Mouse (Mus musculus) neural tube, embryonic 15.5 days (tissue): ENCODE measurements around the gene 9930022D16Rik. TPM values are rescaled to one million over a fixed set of nuclear protein-coding genes. Genes with fewer than 3 reads are reported as not detected.

Source experiments
- ATAC-seq: fragments of 200-750 bp; cut with Nextera tagmentation; 2 replicates; pipeline ENCODE4 v1.8.0; 2017; ENCODE audit warnings: mild to moderate bottlenecking, moderate TSS enrichment, moderate library complexity; ENCODE audit not compliant: low FRiP score
- H3K27ac ChIP-seq: fragments of 300-500 bp; sonication (generic); replicated peaks from 2 replicates; pipeline ENCODE4 v1.5.1; 2015; ENCODE audit warnings: mild to moderate bottlenecking, inconsistent platforms
- H3K27me3 ChIP-seq: fragments of 300-500 bp; sonication (generic); replicated peaks from 2 replicates; pipeline ENCODE4 v1.6.1; 2015; ENCODE audit warnings: inconsistent platforms
- H3K36me3 ChIP-seq: fragments of 300-500 bp; sonication (generic); 2 replicates; pipeline ENCODE4 v1.6.1; 2015; ENCODE audit warnings: inconsistent platforms
- H3K4me1 ChIP-seq: fragments of 300-500 bp; sonication (generic); 2 replicates; pipeline ENCODE4 v1.6.1; 2015; ENCODE audit warnings: inconsistent platforms
- H3K4me2 ChIP-seq: fragments of 300-500 bp; sonication (generic); 2 replicates; pipeline ENCODE4 v1.6.1; 2015; ENCODE audit warnings: inconsistent platforms, mild to moderate bottlenecking, moderate library complexity
- H3K4me3 ChIP-seq: fragments of 300-500 bp; sonication (generic); replicated peaks from 2 replicates; pipeline ENCODE4 v1.5.1; 2015; ENCODE audit warnings: mild to moderate bottlenecking, inconsistent platforms
- H3K9ac ChIP-seq: fragments of 300-500 bp; sonication (generic); replicated peaks from 2 replicates; pipeline ENCODE4 v1.6.1; 2015; ENCODE audit warnings: mild to moderate bottlenecking, inconsistent platforms
- H3K9me3 ChIP-seq: fragments of 300-500 bp; sonication (generic); replicated peaks from 2 replicates; pipeline ENCODE4 v1.6.1; 2016; ENCODE audit warnings: inconsistent platforms
- WGBS: fragments of 180-500 bp; shearing (Covaris S2); methylation state at CpG from one replicate; pipeline ENCODE4 v1.1.7; 2015; ENCODE audit warnings: mixed read lengths; 5-methylcytosine and 5-hydroxymethylcytosine counted together
- polyA plus RNA-seq: library from polyadenylated mRNA; unstranded; fragments of >200 nt; fragmentation: Nextera tagmentation; extraction: Ambion mirVana; gene quantifications from 2 replicates; pipeline ENCODE4 v1.2.1, GENCODE M21; 2015

The 9930022D16Rik gene
- polyA plus RNA-seq, 1 experiment from 2014 or later, result 0.05 TPM

- ATAC-seq, result no peak
- Histone ChIP-seq H3K9ac (no peak overlapping the region), H3K9me3 (no peaks in the 10 kb centered on the region), H3K27ac (no peak overlapping the region), H3K36me3 (no peaks in the 10 kb centered on the region), H3K4me3 (no peak overlapping the region), H3K27me3 (no peaks in the 10 kb centered on the region), H3K4me1 (no peaks in the 10 kb centered on the region), H3K4me2 (no peak overlapping the region)
- 65% methylated on average over 4 of the region's 4 CpGs for WGBS
These were observed 5.7 kb downstream of the 9930022D16Rik start for GRCm38 (mm10) chr11:109419461-109419860.

DNA sequence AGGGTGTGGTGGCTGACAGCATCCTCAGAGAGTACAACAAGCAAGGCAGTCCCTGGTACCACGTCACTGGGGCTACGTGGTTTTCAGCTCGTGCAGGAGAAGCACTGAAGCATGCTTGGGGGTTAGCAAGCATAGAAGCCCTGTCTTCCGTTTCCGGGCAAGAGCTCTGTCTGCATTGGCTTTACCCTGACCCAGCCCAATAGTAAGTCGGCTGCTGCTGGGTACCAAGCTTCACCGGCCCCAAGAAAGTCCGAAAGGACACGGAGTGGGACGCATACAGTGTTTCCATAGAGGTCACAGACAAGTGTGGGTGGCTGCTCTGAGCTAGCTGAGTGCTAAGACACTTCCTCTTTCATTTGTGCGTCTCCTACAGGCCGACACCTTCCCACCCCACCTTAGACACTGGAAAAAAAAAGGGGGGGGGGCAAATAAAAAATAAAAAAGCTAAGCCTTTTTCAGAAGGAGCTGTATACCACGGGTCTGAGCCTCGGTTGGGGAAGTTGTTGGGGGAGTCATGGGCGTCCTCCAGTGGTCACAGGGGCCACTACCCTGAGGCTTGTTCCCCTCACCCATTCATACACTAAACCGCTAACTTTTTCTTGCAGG lies 6.3 kb downstream of the 9930022D16Rik start:
- H3K9ac ChIP-seq, result no peak overlapping the region
- ATAC-seq, result no peak
- no peak overlapping the region for H3K4me3 ChIP-seq
- 0 out of 2 replicates have a peak, but pooled peaks cover 1% of the 10 kb centered on the region for H3K4me1 ChIP-seq
- no peaks in the 10 kb centered on the region for H3K9me3 ChIP-seq
- H3K27me3 ChIP-seq, result no peaks in the 10 kb centered on the region
- WGBS, result 56% methylated on average over 16 of the region's 16 CpGs
- H3K36me3 ChIP-seq, result no peaks in the 10 kb centered on the region
- no peak overlapping the region for H3K4me2 ChIP-seq
- no peak overlapping the region for H3K27ac ChIP-seq

DNA sequence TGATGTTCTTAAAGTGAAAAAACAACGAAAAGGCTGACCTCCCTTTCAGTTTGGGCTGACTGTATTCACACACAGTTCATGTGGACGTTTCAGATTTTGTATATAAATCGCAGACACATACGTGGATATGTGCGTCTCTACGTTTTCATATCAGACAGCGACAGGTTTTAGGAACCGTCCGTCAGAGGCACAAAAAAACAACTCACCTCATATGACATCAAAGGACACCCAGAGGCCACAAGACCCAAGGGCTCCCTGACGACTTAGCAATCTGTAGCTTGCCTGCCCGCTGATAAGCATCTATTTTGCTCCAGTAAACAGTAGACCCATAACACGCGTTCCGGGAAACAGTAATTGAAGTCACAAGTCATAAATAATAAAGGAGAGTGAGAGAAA lies 6.8 kb downstream of the 9930022D16Rik start:
- no peaks in the 10 kb centered on the region for H3K9me3 ChIP-seq
- H3K4me2 ChIP-seq, result no peak overlapping the region
- H3K27me3 ChIP-seq, result no peaks in the 10 kb centered on the region
- no peak overlapping the region for H3K27ac ChIP-seq
- 0 out of 2 replicates have a peak, but pooled peaks cover 5% of the 10 kb centered on the region for H3K4me1 ChIP-seq
- no peaks in the 10 kb centered on the region for H3K36me3 ChIP-seq
- H3K4me3 ChIP-seq, result no peak overlapping the region
- no peak for ATAC-seq
- WGBS, result 78% methylated on average over 14 of the region's 14 CpGs
- no peak overlapping the region for H3K9ac ChIP-seq

DNA sequence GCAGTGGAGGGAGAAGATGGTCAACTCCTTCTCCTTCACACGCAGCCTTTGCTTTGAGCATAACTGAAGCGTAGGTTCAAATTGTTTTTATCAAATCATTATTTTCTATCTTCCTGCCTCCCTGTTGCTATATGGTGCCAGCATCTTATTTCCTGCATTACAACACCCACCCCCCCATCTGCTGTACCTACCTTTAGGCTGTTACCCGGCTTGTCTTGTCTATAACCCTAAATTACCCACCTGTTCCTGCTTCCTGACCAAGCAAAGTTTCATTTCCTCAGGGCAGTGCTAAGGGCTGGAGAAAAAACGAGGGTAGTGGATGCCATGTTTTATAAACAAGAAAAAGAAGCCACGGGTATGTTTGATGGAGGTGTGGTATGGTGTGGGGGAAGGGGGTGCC lies 7.5 kb downstream of the 9930022D16Rik start:
- Histone ChIP-seq H3K4me3 (no peak overlapping the region), H3K36me3 (no peaks in the 10 kb centered on the region), H3K27ac (no peak overlapping the region), H3K27me3 (no peaks in the 10 kb centered on the region), H3K9ac (no peak overlapping the region), H3K4me2 (no peak overlapping the region), H3K9me3 (no peaks in the 10 kb centered on the region), H3K4me1 (0 out of 2 replicates have a peak, but pooled peaks cover 5% of the 10 kb centered on the region)
- ATAC-seq, result no peak
- WGBS, result 80% methylated on average over 5 of the region's 5 CpGs

- no peaks in the 10 kb centered on the region for H3K9me3 ChIP-seq
- no peak for ATAC-seq
- WGBS, result 98% methylated on average over 4 of the region's 4 CpGs
These were observed 8.5 kb downstream of the 9930022D16Rik start for GRCm38 (mm10) chr11:109422263-109422662.

DNA sequence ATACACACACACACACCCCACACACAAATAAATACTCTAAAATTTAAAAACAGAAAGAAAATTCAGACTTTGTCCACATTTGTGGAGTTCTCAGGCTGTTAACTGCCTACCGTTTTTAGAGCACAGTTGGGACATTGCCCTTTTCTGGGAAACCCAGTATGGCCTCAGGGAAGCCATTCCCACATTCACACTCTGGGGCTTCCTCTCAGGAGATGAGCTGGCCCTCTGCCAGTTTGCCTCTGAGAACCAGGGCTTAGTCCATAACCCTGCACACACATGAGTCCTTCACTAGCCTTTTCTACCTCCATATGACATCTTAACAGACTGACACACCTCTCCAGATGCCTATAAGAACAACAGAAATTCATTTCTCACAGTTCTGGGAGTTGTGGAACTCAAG lies 9.6 kb downstream of the 9930022D16Rik start:
- Histone ChIP-seq H3K27ac (no peak overlapping the region), H3K9me3 (no peaks in the 10 kb centered on the region), H3K4me1 (peaks cover 14% of the 10 kb centered on the region), H3K27me3 (no peaks in the 10 kb centered on the region), H3K4me3 (no peak overlapping the region), H3K36me3 (0 out of 2 replicates have a peak, but pooled peaks cover under 1% of the 10 kb centered on the region), H3K4me2 (no peak overlapping the region), H3K9ac (no peak overlapping the region)
- no peak for ATAC-seq
- WGBS, result 69% methylated on average over 1 of the region's 1 CpGs

More at GRCm38 (mm10) chr11:109422263-109422662, 8.5 kb downstream of the 9930022D16Rik start:
- Histone ChIP-seq H3K4me3 (no peak overlapping the region), H3K27ac (no peak overlapping the region), H3K27me3 (no peaks in the 10 kb centered on the region), H3K4me1 (peaks cover 12% of the 10 kb centered on the region), H3K36me3 (no peaks in the 10 kb centered on the region), H3K4me2 (no peak overlapping the region), H3K9ac (no peak overlapping the region)

GRCm38 (mm10) chr11:109425392-109426271 lies 11.9 kb downstream of the 9930022D16Rik start, which contains the start of gene Amz2:
Gene Amz2, plus strand, starts transcription at chr11:109425946.
- Histone ChIP-seq H3K9ac (peak within 1 kb of the TSS; percentile 76), H3K4me3 (peak within 1 kb of the TSS; percentile 66), H3K4me1 (peaks cover 18% of the 10 kb centered on the region), H3K4me2 (peak within 1 kb of the TSS; percentile 70), H3K27ac (peak within 1 kb of the TSS; percentile 88), H3K27me3 (no peaks in the 10 kb centered on the region), H3K36me3 (peaks cover 24% of the 10 kb centered on the region), H3K9me3 (no peaks in the 10 kb centered on the region)
- ATAC-seq, result peak; percentile 94
- WGBS, result under 1% methylated on average over 65 of the region's 65 CpGs

- no peak; the same call in 1 of the 2 replicates for ATAC-seq
- H3K27me3 ChIP-seq, result no peaks in the 10 kb centered on the region
- no peaks in the 10 kb centered on the region for H3K9me3 ChIP-seq
- 0% methylated on average over 11 of the region's 11 CpGs for WGBS
- H3K4me2 ChIP-seq, result peak overlapping the region; percentile 70
- H3K27ac ChIP-seq, result peak overlapping the region; percentile 88
- peak overlapping the region; percentile 66 for H3K4me3 ChIP-seq
- H3K36me3 ChIP-seq, result peaks cover 28% of the 10 kb centered on the region
- peaks cover 18% of the 10 kb centered on the region for H3K4me1 ChIP-seq
- peak overlapping the region; percentile 76 for H3K9ac ChIP-seq
These were observed 12.5 kb downstream of the 9930022D16Rik start for GRCm38 (mm10) chr11:109426272-109426586.

GRCm38 (mm10) chr11:109427353-109427752 lies 13.6 kb downstream of the 9930022D16Rik start:
- no peaks in the 10 kb centered on the region for H3K27me3 ChIP-seq
- H3K4me2 ChIP-seq, result peak overlapping the region; percentile 70
- H3K9me3 ChIP-seq, result no peaks in the 10 kb centered on the region
- H3K9ac ChIP-seq, result no peak overlapping the region
- H3K4me1 ChIP-seq, result peaks cover 23% of the 10 kb centered on the region
- H3K4me3 ChIP-seq, result no peak overlapping the region
- no peak overlapping the region for H3K27ac ChIP-seq
- 96% methylated on average over 5 of the region's 5 CpGs for WGBS
- no peak for ATAC-seq
- H3K36me3 ChIP-seq, result peaks cover 31% of the 10 kb centered on the region

GRCm38 (mm10) chr11:109434233-109434798 lies 20.6 kb downstream of the 9930022D16Rik start:
- 95% methylated on average over 16 of the region's 16 CpGs for WGBS
- no peaks in the 10 kb centered on the region for H3K27me3 ChIP-seq
- H3K36me3 ChIP-seq, result peaks cover 68% of the 10 kb centered on the region
- ATAC-seq, result no peak
- H3K9me3 ChIP-seq, result no peaks in the 10 kb centered on the region
- H3K4me1 ChIP-seq, result peaks cover 5% of the 10 kb centered on the region; the same call in 1 of the 2 replicates
- no peak overlapping the region for H3K9ac ChIP-seq
- no peak overlapping the region for H3K27ac ChIP-seq
- H3K4me3 ChIP-seq, result no peak overlapping the region
- H3K4me2 ChIP-seq, result no peak overlapping the region

- no peaks in the 10 kb centered on the region for H3K9me3 ChIP-seq
- no peak overlapping the region for H3K9ac ChIP-seq
- peaks cover 12% of the 10 kb centered on the region for H3K4me1 ChIP-seq
- ATAC-seq, result no peak
- H3K27ac ChIP-seq, result no peak overlapping the region
- H3K4me3 ChIP-seq, result no peak overlapping the region
- 71% methylated on average over 8 of the region's 8 CpGs for WGBS
- H3K4me2 ChIP-seq, result no peak overlapping the region
- H3K36me3 ChIP-seq, result peaks cover 51% of the 10 kb centered on the region
- H3K27me3 ChIP-seq, result no peaks in the 10 kb centered on the region
These were observed 23.2 kb downstream of the 9930022D16Rik start for GRCm38 (mm10) chr11:109436889-109437288.
